Mouse (Mus musculus): Measurements from ENCODE around the gene Tcf12. TPM values are rescaled to one million over a fixed set of nuclear protein-coding genes. Genes with fewer than 3 reads are reported as not detected.

Tcf12 gene
- 44.1 TPM for polyA plus RNA-seq (2017; shearing (Covaris generic))

GRCm38 (mm10) chr9:72111622-72112550 lies at the start of gene Tcf12:
Gene Tcf12 (minus strand): TSS chr9:72111871.

Other genes with a start within 250 kb of the Tcf12 start
- gene Zfp280d, start 163.0 kb upstream of the Tcf12 start, polyA plus RNA-seq (2017; shearing (Covaris generic)), result 79.2 TPM